Mouse (Mus musculus): ENCODE data around the gene Rtkn. TPM values are rescaled to one million over a fixed set of nuclear protein-coding genes. Genes with fewer than 3 reads are reported as not detected.

The Rtkn gene
- polyA plus RNA-seq, 1 experiment from 2014 or later, result 26.1 TPM

DNA sequence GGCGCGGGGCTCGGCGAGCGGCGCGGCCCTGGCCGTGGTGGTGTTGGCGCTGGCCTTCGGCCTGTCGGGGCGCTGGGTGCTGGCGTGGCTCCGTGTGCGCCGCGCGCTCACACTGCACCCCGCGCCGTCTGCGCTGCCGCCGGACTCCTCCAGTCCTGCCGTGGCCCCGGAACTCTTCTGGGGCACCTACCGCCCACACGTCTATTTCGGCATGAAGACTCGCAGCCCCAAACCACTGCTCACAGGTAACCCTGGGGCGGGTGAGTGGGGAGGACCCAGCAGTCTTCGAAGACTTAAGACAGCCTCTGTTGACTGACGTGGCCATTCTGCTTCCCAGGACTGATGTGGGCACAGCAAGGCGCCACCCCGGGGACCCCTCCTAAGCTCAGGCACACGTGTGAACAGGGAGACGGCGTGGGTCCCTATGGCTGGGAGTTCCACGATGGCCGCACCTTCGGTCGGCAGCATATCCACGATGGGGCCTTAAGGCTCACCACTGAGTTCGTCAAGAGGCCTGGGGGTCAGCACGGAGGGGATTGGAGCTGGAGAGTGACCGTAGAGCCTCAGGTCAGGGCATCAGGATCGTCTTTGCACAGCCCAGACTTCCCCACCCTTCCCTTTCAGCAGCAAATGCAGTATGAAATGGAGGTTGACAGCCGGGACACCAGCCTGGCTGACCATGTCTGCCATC is 19.4 kb upstream of the Rtkn start:
- peak overlapping the region; percentile 88 for H3K4me2 ChIP-seq (ENCODE audit: low read depth, low read length)
- H3K4me3 ChIP-seq (ENCODE audit: low read length), result peak overlapping the region; percentile 85
- no peaks in the 10 kb centered on the region; the same call in 1 of the 2 replicates for H3K36me3 ChIP-seq (ENCODE audit: control insufficient read depth, insufficient read depth, low read length)
- H3K27me3 ChIP-seq (replicated peaks; ENCODE audit: control insufficient read depth, insufficient read depth, low read length), result no peaks in the 10 kb centered on the region
- no peaks in the 10 kb centered on the region for H3K9me3 ChIP-seq (ENCODE audit: control insufficient read depth, low read length)
- H3K27ac ChIP-seq (ENCODE audit: low read length), result peak overlapping the region; percentile 72
- peak; percentile 70 for ATAC-seq
- under 1% methylated on average over 46 of the region's 48 CpGs for WGBS
- peak overlapping the region; percentile 92 for H3K9ac ChIP-seq (ENCODE audit: low read depth, low read length)
- H3K4me1 ChIP-seq (ENCODE audit: control insufficient read depth, insufficient read depth, low read length), result peaks cover 25% of the 10 kb centered on the region

GRCm38 (mm10) chr6:83116373-83117164 is 18.7 kb upstream of the Rtkn start:
- Histone ChIP-seq H3K4me1 (ENCODE audit: control insufficient read depth, insufficient read depth, low read length) (peaks cover 25% of the 10 kb centered on the region), H3K4me2 (ENCODE audit: low read depth, low read length) (peak overlapping the region; percentile 88), H3K9me3 (ENCODE audit: control insufficient read depth, low read length) (no peaks in the 10 kb centered on the region), H3K27ac (ENCODE audit: low read length) (peak overlapping the region; percentile 72), H3K9ac (ENCODE audit: low read depth, low read length) (peak overlapping the region; percentile 92), H3K4me3 (ENCODE audit: low read length) (peak overlapping the region; percentile 85), H3K27me3 (replicated peaks; ENCODE audit: control insufficient read depth, insufficient read depth, low read length) (no peaks in the 10 kb centered on the region), H3K36me3 (ENCODE audit: control insufficient read depth, insufficient read depth, low read length) (no peaks in the 10 kb centered on the region; the same call in 1 of the 2 replicates)
- no peak for ATAC-seq
- WGBS, result 71% methylated on average over 11 of the region's 11 CpGs

- ATAC-seq, result no peak
- 86% methylated on average over 4 of the region's 4 CpGs for WGBS
- no peak overlapping the region for H3K27ac ChIP-seq (ENCODE audit: low read length)
- no peaks in the 10 kb centered on the region for H3K27me3 ChIP-seq (replicated peaks; ENCODE audit: control insufficient read depth, insufficient read depth, low read length)
- H3K9me3 ChIP-seq (ENCODE audit: control insufficient read depth, low read length), result no peaks in the 10 kb centered on the region
- H3K4me3 ChIP-seq (ENCODE audit: low read length), result no peak overlapping the region
- no peaks in the 10 kb centered on the region; the same call in 1 of the 2 replicates for H3K36me3 ChIP-seq (ENCODE audit: control insufficient read depth, insufficient read depth, low read length)
- no peak overlapping the region for H3K9ac ChIP-seq (ENCODE audit: low read depth, low read length)
- H3K4me2 ChIP-seq (ENCODE audit: low read depth, low read length), result no peak overlapping the region
- H3K4me1 ChIP-seq (ENCODE audit: control insufficient read depth, insufficient read depth, low read length), result peaks cover 26% of the 10 kb centered on the region
Measured at GRCm38 (mm10) chr6:83117165-83117438, 18.2 kb upstream of the Rtkn start.

- Histone ChIP-seq H3K27ac (ENCODE audit: low read length) (no peak overlapping the region), H3K9me3 (ENCODE audit: control insufficient read depth, low read length) (no peaks in the 10 kb centered on the region), H3K9ac (ENCODE audit: low read depth, low read length) (no peak overlapping the region), H3K4me2 (ENCODE audit: low read depth, low read length) (no peak overlapping the region), H3K4me1 (ENCODE audit: control insufficient read depth, insufficient read depth, low read length) (peaks cover 31% of the 10 kb centered on the region), H3K27me3 (replicated peaks; ENCODE audit: control insufficient read depth, insufficient read depth, low read length) (no peaks in the 10 kb centered on the region), H3K36me3 (ENCODE audit: control insufficient read depth, insufficient read depth, low read length) (no peaks in the 10 kb centered on the region; the same call in 1 of the 2 replicates), H3K4me3 (ENCODE audit: low read length) (no peak overlapping the region)
- WGBS, result 87% methylated on average over 13 of the region's 13 CpGs
- no peak for ATAC-seq
Measured at GRCm38 (mm10) chr6:83117616-83118015, 17.6 kb upstream of the Rtkn start.

DNA sequence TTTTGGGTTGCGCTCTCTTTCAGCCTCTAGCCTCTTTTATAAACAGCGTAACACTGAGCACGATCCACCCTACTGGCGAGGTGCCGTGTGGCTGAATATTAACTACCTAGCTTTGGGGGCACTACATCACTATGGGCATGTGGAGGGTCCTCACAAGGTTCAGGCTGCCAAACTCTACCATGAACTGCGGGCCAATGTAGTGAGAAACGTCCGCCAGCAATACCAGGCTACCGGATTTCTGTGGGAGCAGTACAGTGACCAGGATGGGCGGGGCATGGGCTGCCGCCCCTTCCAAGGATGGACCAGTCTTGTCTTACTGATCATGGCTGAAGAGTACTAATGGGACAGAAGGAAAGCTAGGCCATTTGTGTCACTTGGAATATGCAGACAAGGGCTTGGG is 16.9 kb upstream of the Rtkn start:
- ATAC-seq, result no peak
- peaks cover 37% of the 10 kb centered on the region for H3K4me1 ChIP-seq (ENCODE audit: control insufficient read depth, insufficient read depth, low read length)
- WGBS, result 80% methylated on average over 11 of the region's 11 CpGs

DNA sequence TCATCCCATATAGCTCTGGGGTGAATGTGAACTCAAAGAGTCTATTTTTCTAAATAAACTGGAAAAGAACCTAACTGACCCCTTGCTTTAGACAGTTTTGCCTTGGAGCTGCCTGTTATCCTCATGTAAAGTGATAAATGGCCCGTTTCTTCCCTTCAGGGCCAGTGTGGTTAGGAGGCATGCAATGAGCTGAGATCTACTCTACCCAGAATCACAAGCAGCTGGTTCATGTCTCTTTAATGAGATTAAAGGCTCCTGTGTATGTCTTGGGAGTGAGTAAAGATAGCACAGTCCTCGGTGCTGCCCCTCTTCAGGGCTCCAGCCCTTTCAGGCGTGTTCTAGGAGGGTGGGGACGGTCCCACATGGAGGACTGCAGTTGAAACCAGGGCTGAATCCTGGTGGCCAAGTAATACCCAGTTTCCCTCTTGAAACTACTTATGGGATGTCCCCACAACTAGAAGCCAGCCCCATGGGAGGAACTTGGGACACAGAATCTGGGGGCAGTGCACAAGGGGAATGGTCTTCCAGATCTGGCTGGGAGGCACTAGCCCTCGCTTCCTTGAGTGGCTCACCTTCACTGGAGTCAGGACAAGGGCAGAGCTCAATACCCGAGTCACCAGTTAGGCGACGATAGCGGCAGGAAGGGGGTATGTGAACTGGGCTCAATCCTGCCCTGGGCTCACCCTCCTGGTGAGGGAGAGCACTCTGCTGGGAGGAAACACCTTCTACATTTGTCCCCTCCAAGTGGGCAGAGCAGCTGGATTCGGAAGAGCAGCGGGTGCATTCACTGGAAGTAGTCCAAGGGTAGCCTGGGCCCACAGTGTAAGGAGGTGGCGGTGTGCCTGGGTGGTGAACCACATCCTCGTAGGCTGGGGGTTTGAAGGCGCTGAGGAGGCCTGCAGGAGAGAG is 16.2 kb upstream of the Rtkn start:
- no peak for ATAC-seq
- no peaks in the 10 kb centered on the region; the same call in 1 of the 2 replicates for H3K36me3 ChIP-seq (ENCODE audit: control insufficient read depth, insufficient read depth, low read length)
- H3K27ac ChIP-seq (ENCODE audit: low read length), result no peak overlapping the region
- H3K9me3 ChIP-seq (ENCODE audit: control insufficient read depth, low read length), result no peaks in the 10 kb centered on the region
- no peak overlapping the region for H3K4me2 ChIP-seq (ENCODE audit: low read depth, low read length)
- peak overlapping the region; percentile 81; the same call in 1 of the 2 replicates for H3K9ac ChIP-seq (ENCODE audit: low read depth, low read length)
- 78% methylated on average over 14 of the region's 14 CpGs for WGBS
- H3K27me3 ChIP-seq (replicated peaks; ENCODE audit: control insufficient read depth, insufficient read depth, low read length), result no peaks in the 10 kb centered on the region
- H3K4me1 ChIP-seq (ENCODE audit: control insufficient read depth, insufficient read depth, low read length), result peaks cover 41% of the 10 kb centered on the region
- H3K4me3 ChIP-seq (ENCODE audit: low read length), result no peak overlapping the region

More for the DNA sequence above, 16.9 kb upstream of the Rtkn start:
- H3K27me3 ChIP-seq (replicated peaks; ENCODE audit: control insufficient read depth, insufficient read depth, low read length), result no peaks in the 10 kb centered on the region
- no peaks in the 10 kb centered on the region for H3K9me3 ChIP-seq (ENCODE audit: control insufficient read depth, low read length)
- no peak overlapping the region for H3K9ac ChIP-seq (ENCODE audit: low read depth, low read length)
- no peak overlapping the region for H3K27ac ChIP-seq (ENCODE audit: low read length)
- no peak overlapping the region for H3K4me2 ChIP-seq (ENCODE audit: low read depth, low read length)
- H3K36me3 ChIP-seq (ENCODE audit: control insufficient read depth, insufficient read depth, low read length), result no peaks in the 10 kb centered on the region; the same call in 1 of the 2 replicates
- no peak overlapping the region for H3K4me3 ChIP-seq (ENCODE audit: low read length)

DNA sequence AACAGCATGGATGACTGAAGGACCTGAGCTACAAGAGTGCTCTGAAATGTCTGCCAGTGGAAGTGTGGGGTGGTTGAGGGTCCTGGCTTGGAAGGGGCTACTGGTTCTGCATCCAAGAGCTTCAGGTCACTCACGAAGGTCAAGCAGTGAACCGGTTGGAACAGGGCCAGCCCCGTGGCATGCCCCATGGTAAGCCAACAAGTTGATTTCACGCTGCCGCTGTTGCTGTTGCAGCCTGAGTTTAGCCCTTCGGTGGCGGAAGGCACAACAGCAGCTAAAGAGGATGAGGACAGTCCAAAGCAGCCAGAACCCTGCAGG is 15.6 kb upstream of the Rtkn start:
- Histone ChIP-seq H3K9me3 (ENCODE audit: control insufficient read depth, low read length) (no peaks in the 10 kb centered on the region), H3K9ac (ENCODE audit: low read depth, low read length) (peak overlapping the region; percentile 81; the same call in 1 of the 2 replicates), H3K4me1 (ENCODE audit: control insufficient read depth, insufficient read depth, low read length) (peaks cover 41% of the 10 kb centered on the region)

GRCm38 (mm10) chr6:83120930-83121862 is 14.1 kb upstream of the Rtkn start, which contains the start of gene Wbp1:
Wbp1 (minus strand) TSS chr6:83121559.
- H3K4me3 ChIP-seq (ENCODE audit: low read length), result peak within 1 kb of the TSS; percentile 74
- under 1% methylated on average over 38 of the region's 38 CpGs for WGBS
- H3K27ac ChIP-seq (ENCODE audit: low read length), result peak within 1 kb of the TSS; percentile 96
- H3K4me2 ChIP-seq (ENCODE audit: low read depth, low read length), result peak within 1 kb of the TSS; percentile 99
- peak; percentile 94 for ATAC-seq
- H3K9ac ChIP-seq (ENCODE audit: low read depth, low read length), result peak within 1 kb of the TSS; percentile 89
- no peaks in the 10 kb centered on the region for H3K9me3 ChIP-seq (ENCODE audit: control insufficient read depth, low read length)
- peaks cover 36% of the 10 kb centered on the region for H3K4me1 ChIP-seq (ENCODE audit: control insufficient read depth, insufficient read depth, low read length)
- H3K27me3 ChIP-seq (replicated peaks; ENCODE audit: control insufficient read depth, insufficient read depth, low read length), result no peaks in the 10 kb centered on the region
- H3K36me3 ChIP-seq (ENCODE audit: control insufficient read depth, insufficient read depth, low read length), result no peaks in the 10 kb centered on the region; the same call in 1 of the 2 replicates

More for the DNA sequence above, 15.6 kb upstream of the Rtkn start:
- Histone ChIP-seq H3K27ac (ENCODE audit: low read length) (no peak overlapping the region), H3K36me3 (ENCODE audit: control insufficient read depth, insufficient read depth, low read length) (no peaks in the 10 kb centered on the region; the same call in 1 of the 2 replicates), H3K4me2 (ENCODE audit: low read depth, low read length) (peak overlapping the region; percentile 90; the same call in 1 of the 2 replicates), H3K27me3 (replicated peaks; ENCODE audit: control insufficient read depth, insufficient read depth, low read length) (no peaks in the 10 kb centered on the region), H3K4me3 (ENCODE audit: low read length) (peak overlapping the region; percentile 74; the same call in 1 of the 2 replicates)
- 76% methylated on average over 7 of the region's 7 CpGs for WGBS
- ATAC-seq, result no peak

All from intestine, embryonic 16.5 days (tissue).